Mouse (Mus musculus): ENCODE measurements at regions not wholly inside any gene's neighbourhood (a gene's known extent, or its start where the extent isn't known, plus 50 kb on each side); places are given as distances from the start of the nearest gene placed in this dataset.

DNA sequence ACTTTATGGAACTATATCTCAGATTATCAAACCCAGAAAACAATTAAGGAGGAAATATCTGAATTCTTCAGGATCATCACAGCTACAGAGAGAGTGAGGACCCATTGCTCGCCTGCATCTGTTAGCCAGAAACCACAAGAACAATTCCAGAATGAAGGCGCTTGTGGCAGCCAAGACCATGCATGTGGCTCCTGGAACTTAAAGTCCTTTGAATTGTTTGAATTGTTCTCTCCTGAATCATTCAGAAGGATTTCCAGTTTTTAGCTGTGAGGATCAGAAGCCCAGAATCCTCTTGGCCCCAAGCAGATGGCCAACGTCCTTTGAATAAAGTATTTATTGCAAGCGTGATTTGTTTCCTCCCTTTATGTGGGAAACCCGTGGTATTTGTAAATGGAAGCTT, 195.9 kb downstream of the Dio2 start:
- no peak for TF ChIP-seq CTCF (IDR thresholded peaks at IDR 0.05; ENCODE audit: low read depth)
- TF ChIP-seq EP300 (IDR thresholded peaks at IDR 0.05; ENCODE audit: low read depth), result no peak
